Mouse (Mus musculus): ENCODE results near the gene Cdk16.
"Not testable (repeated sequence)": the region's sequence is repeated elsewhere in the genome, so short reads cannot be mapped to it uniquely, and the experiment has no call there.

The Cdk16 gene

GRCm38 (mm10) chrX:20687519-20688067, at the start of gene Cdk16:
TSS of gene Cdk16 (plus strand) at chrX:20687954.
- peak; percentile 97 for DNase-seq (ENCODE audit: low spot score)

GRCm38 (mm10) chrX:20638141-20638540, 49.6 kb upstream of the Cdk16 start:
- no peak for DNase-seq (ENCODE audit: low spot score)

- DNase-seq (ENCODE audit: low spot score), result no peak
Measured at GRCm38 (mm10) chrX:20644780-20645179, 43.0 kb upstream of the Cdk16 start.

DNA sequence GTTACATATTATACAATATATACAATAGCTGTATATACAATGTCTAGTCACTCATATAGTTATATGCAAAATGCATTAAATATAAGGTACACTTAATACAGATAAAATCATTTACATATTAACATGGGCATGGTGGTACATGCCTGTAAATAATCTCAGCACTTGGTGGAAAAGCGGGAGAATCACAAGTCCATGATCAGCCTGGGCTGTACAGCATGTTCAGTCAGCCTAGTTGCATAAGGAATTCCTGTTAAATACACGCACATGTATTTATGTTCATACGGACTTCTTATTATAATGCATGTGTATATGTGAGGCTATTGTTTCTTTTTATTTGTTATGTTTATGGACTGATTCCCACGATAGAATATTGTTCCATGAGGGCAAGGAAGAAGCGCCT, 30.2 kb upstream of the Cdk16 start:
- no peak for DNase-seq (ENCODE audit: low spot score)

DNA sequence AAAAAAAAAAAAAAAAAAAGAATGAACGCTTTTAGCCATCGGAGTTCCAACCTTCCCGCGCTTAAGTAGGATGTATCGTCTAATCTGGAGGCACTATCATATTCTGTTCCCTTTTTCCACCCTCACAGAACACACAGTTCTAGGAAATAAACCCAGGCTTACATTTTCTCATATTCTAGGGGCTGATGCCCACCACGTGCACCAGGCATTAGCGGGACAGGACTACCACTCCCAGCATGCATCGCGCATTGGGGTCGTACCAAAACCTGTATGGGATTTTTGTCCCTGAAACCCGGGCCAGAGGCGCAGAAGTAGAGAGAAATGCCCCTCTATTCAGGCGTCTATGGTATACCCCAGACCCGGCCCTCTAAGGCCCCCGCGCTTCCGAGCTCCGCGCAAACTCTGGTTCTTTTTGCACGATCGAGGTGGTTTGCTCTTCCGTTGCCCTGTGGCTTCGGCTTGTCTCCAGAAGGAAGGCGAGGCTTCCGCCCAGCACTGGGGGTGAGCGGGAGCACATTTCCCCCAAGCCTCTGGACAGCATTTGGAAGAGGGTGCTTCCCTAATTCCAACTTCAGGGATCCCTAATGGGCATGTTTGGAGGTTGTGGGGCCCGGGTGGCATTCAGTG, 29.6 kb upstream of the Cdk16 start, which contains the start of gene Uba1:
Gene Uba1, plus strand, starts transcription at position 301 of the 627 bp plus-strand sequence.
- peak; percentile 78 for DNase-seq (ENCODE audit: low spot score)

- DNase-seq (ENCODE audit: low spot score), result no peak
Measured at GRCm38 (mm10) chrX:20658891-20659406, 28.8 kb upstream of the Cdk16 start.

DNA sequence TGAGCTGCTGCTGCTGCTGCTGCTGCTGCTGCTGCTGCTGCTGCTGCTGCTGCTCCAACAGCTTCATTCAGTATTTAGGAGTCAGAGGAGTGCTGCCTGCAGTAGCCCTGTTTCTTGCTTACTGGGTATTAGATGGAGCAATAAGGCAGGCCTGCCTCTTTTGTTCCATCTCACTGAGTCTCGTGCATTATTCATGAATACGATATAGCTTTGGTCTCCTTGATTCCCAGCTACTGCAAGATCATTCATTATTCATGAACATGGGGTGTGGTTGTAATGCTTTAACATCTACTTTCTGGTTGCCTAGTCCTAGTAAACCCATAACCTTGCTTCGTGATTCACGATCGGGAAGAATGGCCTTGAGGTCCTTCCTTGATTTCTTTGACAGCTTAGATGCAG, 25.4 kb upstream of the Cdk16 start:
- no peak for DNase-seq (ENCODE audit: low spot score)

DNA sequence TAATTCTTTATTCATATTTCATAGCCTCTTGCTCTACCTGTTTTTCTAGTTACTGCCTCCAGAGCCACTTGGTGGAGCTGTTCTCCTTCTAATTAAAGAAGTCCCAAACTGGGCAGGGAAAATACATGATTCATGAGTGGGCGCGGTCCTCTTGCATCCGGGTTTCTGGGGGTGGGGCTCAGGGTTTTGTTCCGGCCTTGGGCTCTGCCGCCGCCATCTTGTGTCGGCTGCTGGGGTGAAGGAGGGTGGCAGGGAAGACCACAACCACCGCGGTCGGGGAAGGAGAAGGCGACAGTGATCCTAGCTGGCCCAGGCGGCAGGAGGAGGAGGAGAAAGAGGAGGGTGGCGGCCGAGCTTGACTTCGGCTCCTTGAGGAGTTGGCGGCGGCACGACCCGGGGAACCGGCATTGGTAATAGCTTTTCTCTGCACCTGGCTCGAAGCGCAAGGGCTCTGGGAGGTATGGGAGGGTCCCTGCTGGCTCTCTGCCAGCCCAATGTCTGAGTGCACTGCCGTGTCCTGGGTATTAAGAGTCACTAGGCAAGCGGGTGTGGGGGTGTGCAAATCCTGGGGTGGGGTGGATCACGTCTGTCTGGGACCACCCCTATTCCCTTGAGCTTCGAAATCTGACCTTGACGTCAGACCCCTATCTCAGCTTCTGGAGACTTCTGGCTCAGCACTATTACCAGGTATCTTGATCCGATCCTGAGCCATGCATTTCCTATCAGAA, 24.9 kb upstream of the Cdk16 start:
- peak; percentile 95 for DNase-seq (ENCODE audit: low spot score)

GRCm38 (mm10) chrX:20663444-20663790, 24.3 kb upstream of the Cdk16 start:
- peak; percentile 29 for DNase-seq (ENCODE audit: low spot score)

GRCm38 (mm10) chrX:20688068-20688547, 354 bp downstream of the Cdk16 start:
- peak; percentile 84 for DNase-seq (ENCODE audit: low spot score)

GRCm38 (mm10) chrX:20688615-20689014, 861 bp downstream of the Cdk16 start:
- peak; percentile 64 for DNase-seq (ENCODE audit: low spot score)

GRCm38 (mm10) chrX:20691566-20691965, 3.8 kb downstream of the Cdk16 start:
- no peak for DNase-seq (ENCODE audit: low spot score)

DNA sequence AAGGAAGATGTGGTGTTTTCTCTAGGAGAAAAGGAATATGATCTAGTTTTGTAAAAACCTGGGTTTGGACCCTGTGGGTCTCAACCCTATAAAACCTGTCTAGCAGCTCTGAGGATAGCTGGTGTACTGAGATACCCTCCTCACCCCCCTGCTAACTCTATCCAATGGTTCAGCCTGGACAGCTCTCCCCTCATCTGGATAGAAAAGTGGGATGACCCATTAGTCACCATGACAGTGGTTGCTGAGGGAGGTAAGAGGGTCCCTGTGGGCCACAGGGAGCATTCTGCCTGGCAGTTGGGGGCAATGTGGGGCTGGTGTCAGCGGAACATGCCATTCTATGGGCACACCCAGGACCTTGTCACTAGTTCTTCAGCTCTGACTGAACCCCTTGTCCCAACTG, 4.9 kb downstream of the Cdk16 start:
- no peak for DNase-seq (ENCODE audit: low spot score)

DNA sequence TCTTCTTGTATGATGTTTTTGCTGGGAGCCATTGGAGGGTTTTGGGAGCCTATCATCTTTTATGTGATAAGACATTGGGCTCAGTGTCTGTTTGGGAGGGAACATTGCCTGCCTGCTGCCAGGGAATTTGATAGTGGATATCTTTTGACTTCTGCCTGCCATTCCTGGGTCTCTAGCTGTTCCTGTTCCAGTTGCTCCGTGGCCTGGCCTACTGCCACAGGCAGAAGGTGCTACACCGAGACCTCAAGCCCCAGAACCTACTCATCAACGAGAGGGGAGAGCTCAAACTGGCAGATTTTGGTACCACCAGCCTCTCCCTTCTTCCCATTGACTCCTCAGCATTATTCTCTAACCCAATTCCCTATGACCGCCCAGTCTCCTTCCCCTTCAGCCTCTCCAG, 8.1 kb downstream of the Cdk16 start:
- DNase-seq (ENCODE audit: low spot score), result no peak

DNA sequence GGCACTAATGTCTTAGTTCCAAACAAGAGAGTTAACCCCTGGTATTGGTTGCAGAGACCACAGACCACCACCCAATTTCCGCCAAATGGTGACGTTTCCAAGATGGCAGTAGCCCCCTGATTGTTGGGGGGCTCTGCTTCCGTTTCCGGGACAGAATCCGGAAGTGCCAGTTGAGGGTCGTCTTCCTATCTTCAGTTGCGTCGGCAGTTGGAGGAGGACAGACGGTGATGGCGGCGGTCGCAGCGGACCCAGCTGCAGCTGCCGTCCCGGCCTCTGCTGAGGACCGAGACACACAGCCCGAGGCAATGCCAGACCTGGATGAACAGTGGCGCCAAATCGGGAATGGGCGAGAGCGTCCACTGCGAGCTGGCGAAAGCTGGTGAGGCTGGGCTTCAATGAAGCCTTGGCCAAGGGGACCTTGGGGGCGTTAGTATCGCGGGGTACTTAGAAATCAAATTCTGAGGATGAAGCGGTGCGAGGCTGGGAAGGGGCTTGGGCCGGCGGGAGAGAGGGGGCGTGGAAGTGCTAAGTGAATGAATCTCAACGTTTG, 16.1 kb downstream of the Cdk16 start, which contains the start of gene Usp11:
Gene Usp11, plus strand, starts transcription at position 166 of the 550 bp plus-strand sequence.
- DNase-seq (ENCODE audit: low spot score), result no peak

GRCm38 (mm10) chrX:20704295-20705082, 16.7 kb downstream of the Cdk16 start:
- DNase-seq (ENCODE audit: low spot score), result peak; percentile 93

GRCm38 (mm10) chrX:20705083-20705402, 17.3 kb downstream of the Cdk16 start:
- DNase-seq (ENCODE audit: low spot score), result peak; percentile 24

GRCm38 (mm10) chrX:20728681-20729080, 40.9 kb downstream of the Cdk16 start:
- DNase-seq (ENCODE audit: low spot score), result no peak

GRCm38 (mm10) chrX:20730048-20730447, 42.3 kb downstream of the Cdk16 start:
- DNase-seq (ENCODE audit: low spot score), result not testable (repeated sequence)

DNA sequence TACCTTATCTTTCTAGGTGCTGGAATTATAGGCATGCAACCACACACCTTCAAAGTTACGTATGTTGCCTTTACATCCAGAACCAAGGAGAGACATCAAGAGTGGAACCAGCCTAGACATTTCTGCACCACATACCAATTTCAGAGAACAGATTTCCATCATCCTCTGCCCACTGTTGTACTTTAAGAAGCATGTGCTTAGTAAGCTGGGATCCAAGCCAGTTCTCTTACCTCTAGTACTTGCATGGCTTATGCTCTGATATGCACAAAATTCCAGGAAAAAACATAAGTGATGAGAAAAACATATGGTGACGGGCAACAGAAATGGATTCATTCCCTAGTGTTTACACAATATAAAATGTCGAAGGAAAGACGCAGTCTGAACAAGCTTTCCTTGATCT, 48.7 kb downstream of the Cdk16 start:
- no peak for DNase-seq (ENCODE audit: low spot score)

DNA sequence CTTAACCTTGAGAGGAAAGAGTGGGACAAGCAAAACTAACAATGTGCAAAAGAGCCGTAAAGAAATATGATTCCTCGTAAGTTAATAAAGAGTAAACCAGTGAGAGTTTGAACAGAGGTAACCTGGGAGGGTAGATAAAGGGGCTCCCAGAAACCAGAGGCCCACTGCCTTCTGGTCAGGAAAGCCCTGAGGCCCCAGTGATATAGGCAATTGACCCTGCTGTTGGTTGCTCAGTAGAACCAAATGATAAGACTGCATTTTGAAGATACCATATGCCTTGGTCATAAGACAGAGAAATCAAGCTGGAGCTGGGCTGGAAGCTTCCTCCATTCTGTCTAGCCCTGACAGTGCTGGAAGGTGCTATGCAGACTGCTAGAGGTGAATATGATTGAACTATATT, 61.1 kb downstream of the Cdk16 start:
- no peak for DNase-seq (ENCODE audit: low spot score)

All from adipocyte (in vitro differentiated cells).